Mouse (Mus musculus) heart, embryonic 14.5 days (tissue): Measurements from ENCODE around the gene D330020A13Rik. TPM values are rescaled to one million over a fixed set of nuclear protein-coding genes. Genes with fewer than 3 reads are reported as not detected.
A peak's percentile ranks its signal among the peaks of the same experiment; 100 is the strongest.
"Not testable (repeated sequence)": the region's sequence is repeated elsewhere in the genome, so short reads cannot be mapped to it uniquely, and the experiment has no call there.

Experiments used
- ATAC-seq: fragments of 200-750 bp; cut with Nextera tagmentation; 2 replicates; pipeline ENCODE4 v1.8.0; 2017; ENCODE audit warnings: low read depth, moderate TSS enrichment; ENCODE audit not compliant: insufficient number of reproducible peaks, insufficient read depth, low FRiP score
- H3K27ac ChIP-seq, 2 experiments: fragments of 200-500 bp in 1 of 2; fragments of 300-500 bp in 1 of 2; sonication (generic) in 1 of 2; replicated peaks in 1 of 2; 2 replicates each; pipeline ENCODE4 v1.5.1; 2012 to 2014; ENCODE audit warnings: low read depth in 2 of 2, low read length in 2 of 2, control low read depth in 1 of 2, mild to moderate bottlenecking in 1 of 2, mixed read lengths in 1 of 2; ENCODE audit not compliant: control insufficient read depth in 1 of 2, insufficient read depth in 1 of 2
- H3K27me3 ChIP-seq: fragments of 300-500 bp; sonication (generic); 2 replicates; pipeline ENCODE4 v1.6.1; 2014; ENCODE audit warnings: mild to moderate bottlenecking, low read length, control low read depth; ENCODE audit not compliant: control insufficient read depth, insufficient read depth
- H3K36me3 ChIP-seq: fragments of 300-500 bp; sonication (generic); 2 replicates; pipeline ENCODE4 v1.6.1; 2014; ENCODE audit warnings: mild to moderate bottlenecking, control low read depth, low read length, mixed read lengths; ENCODE audit not compliant: control insufficient read depth, insufficient read depth
- H3K4me1 ChIP-seq, 2 experiments: fragments of 200-500 bp in 1 of 2; fragments of 300-500 bp in 1 of 2; sonication (generic) in 1 of 2; 2 replicates each; pipeline ENCODE4 v1.6.1; 2012 to 2014; ENCODE audit warnings: low read length in 2 of 2, control low read depth in 1 of 2, mixed read lengths in 1 of 2; ENCODE audit not compliant: control insufficient read depth in 2 of 2, insufficient read depth in 2 of 2
- H3K4me2 ChIP-seq: fragments of 300-500 bp; sonication (generic); 2 replicates; pipeline ENCODE4 v1.6.1; 2014; ENCODE audit warnings: mild to moderate bottlenecking, low read length
- H3K4me3 ChIP-seq, 2 experiments: fragments of 200-500 bp in 1 of 2; fragments of 300-500 bp in 1 of 2; sonication (generic) in 1 of 2; 2 replicates each; pipeline ENCODE4 v1.5.1; 2012 to 2014; ENCODE audit warnings: low read length in 2 of 2, mild to moderate bottlenecking in 2 of 2, control low read depth in 1 of 2, low read depth in 1 of 2, moderate library complexity in 1 of 2; ENCODE audit not compliant: control insufficient read depth in 1 of 2, insufficient read depth in 1 of 2
- H3K9ac ChIP-seq: fragments of 300-500 bp; sonication (generic); 2 replicates; pipeline ENCODE4 v1.6.1; 2014; ENCODE audit warnings: mild to moderate bottlenecking, low read length
- H3K9me3 ChIP-seq: fragments of 300-500 bp; sonication (generic); 2 replicates; pipeline ENCODE4 v1.6.1; 2016; ENCODE audit warnings: low read length, control low read depth; ENCODE audit not compliant: control insufficient read depth
- WGBS: fragments of 180-500 bp; shearing (Covaris S2); extraction: QIAGEN DNeasy Blood & Tissue Kit; methylation state at CpG from one replicate; pipeline ENCODE4 v1.1.7; 2014; 5-methylcytosine and 5-hydroxymethylcytosine counted together
- polyA plus RNA-seq: library from polyadenylated mRNA; unstranded; fragments of >200 nt; fragmentation: Nextera tagmentation; extraction: Ambion mirVana; gene quantifications from 2 replicates; pipeline ENCODE4 v1.2.1, GENCODE M21; 2014

D330020A13Rik gene
- polyA plus RNA-seq, 1 experiment from 2014 or later, result 0.35 TPM

DNA sequence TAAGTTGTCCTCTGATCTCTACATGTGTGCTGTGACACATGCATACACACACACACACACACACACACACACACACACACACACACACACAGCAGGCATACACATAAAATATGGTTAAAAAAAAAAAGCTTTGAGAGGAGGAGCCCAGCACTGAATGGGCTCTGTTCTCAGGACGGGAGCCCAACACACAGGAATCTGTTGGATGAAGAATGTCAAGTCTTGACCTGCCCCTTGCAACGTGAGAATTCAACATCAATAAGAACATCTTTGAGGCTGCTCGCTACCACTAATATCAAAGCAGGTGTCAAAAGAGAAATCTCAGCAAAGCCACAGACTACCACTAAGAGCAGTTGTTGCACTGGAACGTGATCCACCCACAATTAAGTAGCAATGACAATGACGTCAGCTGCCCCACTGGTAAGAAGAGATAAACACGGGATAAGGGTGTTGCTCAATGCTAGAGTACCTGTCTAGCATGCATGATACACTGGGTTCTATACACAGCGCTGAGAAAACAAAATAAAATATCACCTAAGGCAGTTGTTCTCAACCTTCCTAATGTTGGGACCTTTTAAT is 17.2 kb upstream of the D330020A13Rik start:
- Histone ChIP-seq H3K4me2 (no peak overlapping the region), H3K4me1 (peaks cover 28 to 38% of the 10 kb centered on the region in 2 experiments), H3K27ac (no peak overlapping the region), H3K4me3 (no peak overlapping the region), H3K36me3 (no peaks in the 10 kb centered on the region), H3K27me3 (no peaks in the 10 kb centered on the region), H3K9ac (no peak overlapping the region), H3K9me3 (no peaks in the 10 kb centered on the region)
- 71% methylated on average over 7 of the region's 7 CpGs for WGBS
- ATAC-seq, result no peak

DNA sequence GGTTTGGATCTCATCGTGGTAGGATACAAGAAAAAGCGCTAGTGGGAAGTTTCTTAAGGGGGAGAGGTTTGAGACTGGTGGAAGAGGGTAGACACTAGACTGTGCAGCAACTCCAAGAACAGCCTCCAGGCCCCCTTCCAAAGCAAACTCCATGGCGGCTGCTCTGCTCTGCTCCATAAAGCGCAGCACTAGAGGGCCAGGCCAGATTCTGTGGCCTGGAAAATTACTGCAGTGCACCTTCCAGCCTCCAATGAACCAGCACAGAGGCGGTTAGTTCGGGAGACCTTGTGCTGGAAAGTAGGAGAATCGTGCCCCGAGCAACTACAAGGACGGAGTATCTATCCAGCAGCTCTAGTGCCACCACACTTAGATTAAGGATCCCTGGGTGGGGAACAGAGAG is 6.9 kb upstream of the D330020A13Rik start:
- no peak overlapping the region for H3K4me2 ChIP-seq
- no peaks in the 10 kb centered on the region for H3K27me3 ChIP-seq
- H3K27ac ChIP-seq, result no peak overlapping the region
- no peak overlapping the region for H3K4me3 ChIP-seq
- no peak for ATAC-seq
- no peak overlapping the region for H3K9ac ChIP-seq
- no peaks in the 10 kb centered on the region for H3K9me3 ChIP-seq
- no peaks in the 10 kb centered on the region for H3K36me3 ChIP-seq
- 81% methylated on average over 9 of the region's 9 CpGs for WGBS
- peaks cover 0 to 2% of the 10 kb centered on the region in 2 experiments; a peak in 1 of 4 replicates for H3K4me1 ChIP-seq

DNA sequence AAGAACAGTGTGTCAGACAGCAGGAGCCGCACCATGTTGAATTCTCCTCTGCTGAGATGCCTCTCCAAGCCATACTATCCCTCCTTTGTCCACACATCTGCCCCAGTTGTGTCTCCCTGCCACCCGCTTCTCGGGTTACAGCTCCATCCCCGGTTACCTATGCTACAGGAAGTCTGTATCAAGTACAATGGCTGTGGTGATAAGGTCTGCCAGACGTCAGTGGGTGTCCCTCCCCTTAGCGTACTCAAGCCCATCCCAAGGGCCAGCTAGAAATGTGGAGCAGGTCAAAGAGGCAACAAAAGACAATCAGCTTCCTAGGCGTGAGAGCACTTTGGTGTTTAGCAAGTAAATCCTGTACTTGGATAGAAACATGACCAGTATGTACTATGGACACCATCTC is 5.6 kb upstream of the D330020A13Rik start:
- Histone ChIP-seq H3K27ac (no peak overlapping the region), H3K27me3 (peaks cover 8% of the 10 kb centered on the region; the same call in 1 of the 2 replicates), H3K4me3 (no peak overlapping the region), H3K9me3 (no peaks in the 10 kb centered on the region), H3K9ac (no peak overlapping the region), H3K4me2 (no peak overlapping the region), H3K36me3 (no peaks in the 10 kb centered on the region), H3K4me1 (peaks cover 0 to 2% of the 10 kb centered on the region in 2 experiments; a peak in 1 of 4 replicates)
- no peak for ATAC-seq
- WGBS, result 21% methylated on average over 7 of the region's 7 CpGs

DNA sequence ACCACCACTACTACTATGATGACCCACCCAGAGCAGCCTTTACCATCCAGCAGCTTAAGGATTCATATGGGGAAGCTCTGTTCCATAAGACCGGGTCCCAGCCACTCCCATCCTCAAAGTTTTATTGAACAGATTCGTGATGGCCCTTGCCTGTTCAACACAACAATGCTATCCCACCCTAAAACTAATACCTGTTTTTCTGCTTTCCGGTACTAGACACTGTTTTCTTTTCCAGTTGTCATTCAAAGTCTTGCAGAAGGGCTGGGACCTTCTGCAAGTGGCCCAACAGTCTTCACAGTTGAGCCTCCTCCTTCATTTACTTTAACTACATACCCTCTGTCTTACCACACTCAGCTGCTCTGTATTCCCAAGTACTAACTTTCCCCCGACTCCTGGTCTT is 4.7 kb upstream of the D330020A13Rik start:
- no peak for ATAC-seq
- H3K9ac ChIP-seq, result no peak overlapping the region
- peaks cover 0 to 2% of the 10 kb centered on the region in 2 experiments; a peak in 2 of 4 replicates for H3K4me1 ChIP-seq
- no peak overlapping the region for H3K4me3 ChIP-seq
- H3K9me3 ChIP-seq, result no peaks in the 10 kb centered on the region
- H3K27ac ChIP-seq, result no peak overlapping the region
- H3K36me3 ChIP-seq, result no peaks in the 10 kb centered on the region
- H3K4me2 ChIP-seq, result no peak overlapping the region
- H3K27me3 ChIP-seq, result peaks cover 9% of the 10 kb centered on the region; the same call in 1 of the 2 replicates
- WGBS, result 86% methylated on average over 4 of the region's 4 CpGs

DNA sequence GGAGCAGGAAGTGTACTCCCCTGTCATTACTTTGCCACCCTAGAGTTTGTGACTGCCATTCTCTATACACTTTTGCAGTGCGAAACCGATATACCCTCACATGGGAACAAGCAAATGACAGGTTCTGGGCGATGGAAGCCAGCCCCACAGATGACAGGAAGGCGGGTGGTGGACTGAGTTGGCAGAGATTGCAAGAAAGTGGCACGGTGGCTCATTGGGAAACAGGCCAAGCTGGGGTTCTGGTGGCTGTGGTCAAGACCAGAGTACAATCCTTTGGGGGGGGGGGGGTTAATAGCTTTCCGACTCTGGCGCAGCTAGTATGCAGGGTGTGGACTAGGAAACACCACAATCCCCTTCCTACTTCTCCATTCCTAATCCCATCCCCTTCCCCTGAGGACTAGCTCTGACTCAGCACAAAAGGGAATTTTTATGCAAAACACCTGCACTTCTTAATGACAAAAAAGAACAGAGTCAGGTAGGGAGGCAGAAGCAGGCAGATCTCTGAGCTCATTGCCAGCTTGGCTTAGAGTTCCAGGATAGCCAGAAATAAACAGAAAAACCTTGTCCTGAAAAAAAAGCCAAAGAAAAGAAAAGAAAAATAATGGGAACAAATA is 2.7 kb upstream of the D330020A13Rik start:
- Histone ChIP-seq H3K4me1 (peaks cover 0 to 5% of the 10 kb centered on the region in 2 experiments; a peak in 2 of 4 replicates), H3K36me3 (no peaks in the 10 kb centered on the region), H3K27me3 (peaks cover 25% of the 10 kb centered on the region), H3K9me3 (no peaks in the 10 kb centered on the region), H3K9ac (no peak overlapping the region), H3K4me2 (no peak overlapping the region), H3K4me3 (no peak overlapping the region), H3K27ac (no peak overlapping the region)
- ATAC-seq, result no peak
- 65% methylated on average over 7 of the region's 7 CpGs for WGBS

DNA sequence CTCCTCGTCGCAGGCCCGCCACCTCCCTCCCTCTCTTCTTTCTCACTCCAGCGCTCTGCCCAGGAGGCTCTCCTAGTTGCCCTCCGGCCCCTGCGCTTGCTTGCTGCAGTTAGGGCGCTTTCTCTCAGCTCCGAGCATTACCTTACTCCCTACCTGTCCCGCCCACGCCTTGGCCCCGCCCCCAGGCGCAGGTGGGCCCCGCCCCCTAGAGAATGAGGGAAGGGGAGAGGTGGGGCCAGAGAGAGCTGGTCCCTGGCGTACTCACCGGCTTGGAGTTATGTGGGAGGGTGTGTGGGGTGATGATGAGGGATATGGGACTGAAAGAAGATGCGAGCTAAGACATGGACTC is 595 bp downstream of the D330020A13Rik start:
- H3K4me2 ChIP-seq, result peak overlapping the region; percentile 99
- H3K36me3 ChIP-seq, result no peaks in the 10 kb centered on the region
- under 1% methylated on average over 13 of the region's 16 CpGs for WGBS
- H3K9me3 ChIP-seq, result no peaks in the 10 kb centered on the region
- peaks cover 25% of the 10 kb centered on the region for H3K27me3 ChIP-seq
- H3K9ac ChIP-seq, result peak overlapping the region; percentile 68
- H3K27ac ChIP-seq, result no peak overlapping the region
- H3K4me1 ChIP-seq, result peaks cover 0 to 3% of the 10 kb centered on the region in 2 experiments; a peak in 1 of 4 replicates
- ATAC-seq, result peak; percentile 41; the same call in 1 of the 2 replicates
- H3K4me3 ChIP-seq, result peak overlapping the region; percentile 68 to 69

DNA sequence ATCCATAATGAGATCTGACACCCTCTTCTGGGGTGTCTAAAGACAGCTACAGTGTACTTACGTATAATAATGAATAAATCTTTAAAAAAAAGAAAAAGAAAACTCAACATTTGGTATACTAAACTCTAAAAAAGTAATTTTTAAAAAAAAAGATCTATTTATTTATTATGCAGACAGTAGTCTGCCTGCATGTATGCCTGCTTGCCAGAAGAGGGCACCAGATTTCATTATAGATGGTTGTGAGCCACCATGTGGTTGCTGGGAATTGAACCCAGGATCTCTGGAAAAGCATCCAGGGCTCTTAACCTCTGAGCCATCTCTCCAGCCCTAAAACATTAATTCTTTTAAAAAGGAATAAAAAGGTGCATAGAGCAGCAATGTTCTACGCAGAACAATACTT is 2.4 kb downstream of the D330020A13Rik start:
- WGBS, result 98% methylated on average over 2 of the region's 2 CpGs

More for the DNA sequence above, 2.4 kb downstream of the D330020A13Rik start:
- not testable (repeated sequence) for H3K9me3 ChIP-seq, H3K9ac ChIP-seq, H3K36me3 ChIP-seq, H3K27ac ChIP-seq, ATAC-seq, H3K4me1 ChIP-seq, H3K4me2 ChIP-seq, H3K4me3 ChIP-seq
- peaks cover 25% of the 10 kb centered on the region for H3K27me3 ChIP-seq
